Mouse (Mus musculus): ENCODE results near the gene Olfr1458.

The Olfr1458 gene

DNA sequence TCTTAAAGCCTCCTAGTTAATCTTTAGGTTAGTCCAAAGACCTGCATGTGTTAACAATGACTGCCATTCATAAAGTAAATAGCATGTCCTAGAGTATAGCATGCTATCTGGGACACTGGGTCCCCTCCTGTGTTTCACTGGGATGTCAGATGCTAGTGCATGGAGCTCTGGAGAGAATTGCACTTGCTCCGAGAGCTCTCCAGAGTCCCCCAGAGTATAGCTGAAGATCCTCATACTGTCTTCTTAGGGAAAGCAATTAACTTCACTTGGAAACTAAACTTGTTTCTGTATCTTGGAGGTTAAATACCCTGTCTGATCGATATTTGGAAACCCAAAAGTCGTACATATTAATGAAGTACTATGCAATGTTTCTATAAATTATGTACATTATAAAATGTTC is at the start of gene Olfr1458:
TSS of gene Olfr1458 (minus strand) at position 101 of the 400 bp plus-strand sequence.
- no peak for DNase-seq (ENCODE audit: low spot score)

DNA sequence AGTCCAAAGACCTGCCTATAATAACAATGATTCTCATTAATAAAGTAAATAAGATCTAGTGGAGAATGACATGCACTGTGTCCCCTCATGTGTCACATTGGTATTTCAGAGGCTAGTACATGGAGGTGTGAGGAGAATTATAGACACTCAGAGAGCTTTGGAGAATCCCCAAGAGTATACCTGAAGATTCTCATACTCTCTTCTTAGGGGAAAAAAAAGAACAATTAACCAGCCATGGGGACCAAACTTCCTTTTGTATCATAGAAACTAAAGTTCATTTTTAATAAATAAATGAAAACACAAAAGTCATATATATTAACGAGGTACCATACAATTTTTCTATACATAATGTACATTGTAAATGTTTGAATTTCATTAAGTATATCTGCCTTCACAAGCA is 42.9 kb upstream of the Olfr1458 start, which contains the start of gene Olfr1459:
TSS of gene Olfr1459 (minus strand) at position 101 of the 400 bp plus-strand sequence.
- no peak for DNase-seq (ENCODE audit: low spot score)

DNA sequence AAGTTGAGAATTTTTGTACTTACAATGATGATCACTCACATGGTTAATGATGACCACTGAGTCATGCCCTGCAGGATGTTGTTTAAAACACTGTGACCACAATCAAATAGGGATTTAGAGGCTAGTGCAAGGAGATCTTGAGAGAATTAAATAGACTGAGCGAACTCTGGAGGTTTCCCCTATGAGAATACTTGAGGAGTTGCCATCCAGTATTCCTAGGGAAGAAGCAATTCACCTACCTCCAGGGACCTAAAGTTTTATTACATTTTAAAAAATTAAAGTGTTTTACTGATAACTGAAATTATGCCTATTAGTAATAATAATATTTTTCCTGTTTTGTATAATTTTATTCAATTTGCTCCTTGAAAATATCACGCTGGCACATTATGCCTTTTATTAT is 8.8 kb downstream of the Olfr1458 start, which contains the start of gene Olfr1457:
TSS of gene Olfr1457 (minus strand) at position 101 of the 400 bp plus-strand sequence.
- DNase-seq (ENCODE audit: low spot score), result no peak

DNA sequence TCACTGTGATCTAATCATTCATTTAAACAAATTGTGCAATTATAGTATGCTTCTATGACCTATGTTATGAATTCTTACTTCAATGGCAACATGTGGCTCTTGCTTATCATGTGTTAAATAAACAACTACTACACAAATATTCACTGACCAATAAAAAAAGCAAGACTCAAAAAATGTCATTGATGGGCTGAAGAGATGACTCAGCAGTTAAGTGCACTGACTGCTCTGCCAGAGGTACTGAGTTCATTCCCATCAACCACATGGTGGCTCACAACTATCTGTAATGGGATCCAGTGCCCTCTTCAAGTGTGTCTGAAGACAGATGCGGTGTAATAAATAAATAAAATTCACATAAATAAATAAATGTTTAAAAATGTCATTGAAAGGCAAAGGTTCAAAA is 12.7 kb downstream of the Olfr1458 start:
- no peak for DNase-seq (ENCODE audit: low spot score)

DNA sequence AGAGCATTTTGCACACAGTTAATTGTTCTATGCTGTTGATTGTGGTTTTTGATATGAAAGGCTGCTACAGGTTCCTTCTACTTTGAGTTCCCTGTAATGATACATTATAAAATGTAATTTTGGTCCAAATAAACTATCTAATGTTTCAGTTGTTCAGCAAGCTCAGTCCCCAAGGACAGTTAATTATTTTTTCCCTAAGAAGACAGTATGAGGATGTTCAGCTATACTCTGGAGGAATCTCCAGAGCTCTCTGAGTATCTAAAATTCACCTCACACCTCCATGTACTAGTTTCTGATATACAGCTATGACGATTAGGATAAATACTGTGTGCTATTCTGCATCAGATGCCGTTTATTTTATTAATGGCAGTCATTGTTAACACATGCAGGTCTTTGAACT is 46.3 kb downstream of the Olfr1458 start, which contains the start of gene Olfr1454:
TSS of gene Olfr1454 (plus strand) at position 301 of the 400 bp plus-strand sequence.
- no peak for DNase-seq (ENCODE audit: low spot score)
